Mouse (Mus musculus) hindbrain, embryonic 13.5 days (tissue): ENCODE results near the gene Mtcp1. TPM values are rescaled to one million over a fixed set of nuclear protein-coding genes. Genes with fewer than 3 reads are reported as not detected.

Experiments used
- ATAC-seq: fragments of 200-750 bp; cut with Nextera tagmentation; 2 replicates; pipeline ENCODE4 v1.8.0; 2017; ENCODE audit warnings: moderate TSS enrichment; ENCODE audit not compliant: low FRiP score
- H3K27ac ChIP-seq: fragments of 300-500 bp; sonication (generic); 2 replicates; pipeline ENCODE4 v1.5.1; 2015; ENCODE audit warnings: inconsistent platforms, mild to moderate bottlenecking, moderate library complexity
- H3K27me3 ChIP-seq: fragments of 300-500 bp; sonication (generic); 2 replicates; pipeline ENCODE4 v1.6.1; 2015; ENCODE audit warnings: mild to moderate bottlenecking, inconsistent platforms
- H3K36me3 ChIP-seq: fragments of 300-500 bp; sonication (generic); 2 replicates; pipeline ENCODE4 v1.6.1; 2015; ENCODE audit warnings: mild to moderate bottlenecking, inconsistent platforms
- H3K4me1 ChIP-seq: fragments of 300-500 bp; sonication (generic); replicated peaks from 2 replicates; pipeline ENCODE4 v1.6.1; 2015; ENCODE audit warnings: inconsistent platforms
- H3K4me2 ChIP-seq: fragments of 300-500 bp; sonication (generic); 2 replicates; pipeline ENCODE4 v1.6.1; 2015; ENCODE audit warnings: inconsistent platforms, mild to moderate bottlenecking, moderate library complexity
- H3K4me3 ChIP-seq: fragments of 300-500 bp; sonication (generic); 2 replicates; pipeline ENCODE4 v1.5.1; 2015; ENCODE audit warnings: mild to moderate bottlenecking, inconsistent platforms
- H3K9ac ChIP-seq: fragments of 300-500 bp; sonication (generic); 2 replicates; pipeline ENCODE4 v1.6.1; 2015; ENCODE audit warnings: mild to moderate bottlenecking, inconsistent platforms
- H3K9me3 ChIP-seq: fragments of 300-500 bp; sonication (generic); 2 replicates; pipeline ENCODE4 v1.6.1; 2016; ENCODE audit warnings: inconsistent platforms
- WGBS: fragments of 180-500 bp; shearing (Covaris S2); methylation state at CpG from one replicate; pipeline ENCODE4 v1.1.7; 2015; 5-methylcytosine and 5-hydroxymethylcytosine counted together
- polyA plus RNA-seq: library from polyadenylated mRNA; unstranded; fragments of >200 nt; fragmentation: Nextera tagmentation; extraction: Ambion mirVana; gene quantifications from 2 replicates; pipeline ENCODE4 v1.2.1, GENCODE M21; 2015

Gene Mtcp1
- polyA plus RNA-seq: 7.8 and 8.2 TPM in 2 replicates

GRCm38 (mm10) chrX:75415936-75416785 lies at the start of gene Mtcp1, which contains the start of the genes Cmc4 and Brcc3:
Mtcp1 (minus strand) TSS chrX:75416588.
Cmc4 (minus strand) TSS chrX:75416584.
Brcc3 (plus strand) TSS chrX:75416628.
- 16% methylated on average over 52 of the region's 52 CpGs for WGBS
- peak; percentile 100 for ATAC-seq
- no peaks in the 10 kb centered on the region for H3K9me3 ChIP-seq
- H3K4me1 ChIP-seq: no peaks in the 10 kb centered on the region
- H3K4me3 ChIP-seq: peak within 1 kb of the TSS; percentile 50
- no peaks in the 10 kb centered on the region for H3K36me3 ChIP-seq
- peak within 1 kb of the TSS; percentile 54 for H3K4me2 ChIP-seq
- H3K27ac ChIP-seq: peak within 1 kb of the TSS; percentile 91
- H3K27me3 ChIP-seq: no peaks in the 10 kb centered on the region
- peak within 1 kb of the TSS; percentile 68 for H3K9ac ChIP-seq

- H3K9me3 ChIP-seq: no peaks in the 10 kb centered on the region
- H3K36me3 ChIP-seq: peaks cover 40% of the 10 kb centered on the region
- H3K4me2 ChIP-seq: no peak overlapping the region
- H3K27ac ChIP-seq: no peak overlapping the region
- H3K9ac ChIP-seq: no peak overlapping the region
- H3K4me3 ChIP-seq: no peak overlapping the region
- 95% methylated on average over 1 of the region's 1 CpGs for WGBS
- no peak for ATAC-seq
- H3K27me3 ChIP-seq: no peaks in the 10 kb centered on the region
- no peaks in the 10 kb centered on the region for H3K4me1 ChIP-seq
These were observed 38.2 kb upstream of the Mtcp1 start for GRCm38 (mm10) chrX:75454597-75454996.

GRCm38 (mm10) chrX:75409711-75410110 lies 6.7 kb downstream of the Mtcp1 start:
- Histone ChIP-seq H3K36me3 (no peaks in the 10 kb centered on the region), H3K4me3 (no peak overlapping the region), H3K27ac (no peak overlapping the region), H3K4me1 (no peaks in the 10 kb centered on the region), H3K27me3 (no peaks in the 10 kb centered on the region), H3K9me3 (no peaks in the 10 kb centered on the region), H3K4me2 (no peak overlapping the region), H3K9ac (no peak overlapping the region)
- WGBS: 89% methylated on average over 1 of the region's 1 CpGs
- ATAC-seq: no peak

GRCm38 (mm10) chrX:75403350-75403749 lies 13.0 kb downstream of the Mtcp1 start:
- Histone ChIP-seq H3K4me1 (no peaks in the 10 kb centered on the region), H3K4me3 (no peak overlapping the region), H3K9me3 (no peaks in the 10 kb centered on the region), H3K36me3 (no peaks in the 10 kb centered on the region), H3K27me3 (no peaks in the 10 kb centered on the region), H3K27ac (no peak overlapping the region), H3K4me2 (no peak overlapping the region), H3K9ac (no peak overlapping the region)
- no peak for ATAC-seq

GRCm38 (mm10) chrX:75402668-75403067 lies 13.7 kb downstream of the Mtcp1 start:
- no peak overlapping the region for H3K9ac ChIP-seq
- H3K4me1 ChIP-seq: no peaks in the 10 kb centered on the region
- H3K36me3 ChIP-seq: no peaks in the 10 kb centered on the region
- no peaks in the 10 kb centered on the region for H3K27me3 ChIP-seq
- H3K9me3 ChIP-seq: no peaks in the 10 kb centered on the region
- WGBS: 74% methylated on average over 2 of the region's 2 CpGs
- no peak for ATAC-seq
- no peak overlapping the region for H3K4me2 ChIP-seq
- H3K4me3 ChIP-seq: no peak overlapping the region
- H3K27ac ChIP-seq: no peak overlapping the region

- Histone ChIP-seq H3K4me3 (no peak overlapping the region), H3K36me3 (no peaks in the 10 kb centered on the region), H3K4me1 (no peaks in the 10 kb centered on the region), H3K4me2 (no peak overlapping the region), H3K27ac (no peak overlapping the region), H3K9ac (no peak overlapping the region), H3K9me3 (no peaks in the 10 kb centered on the region), H3K27me3 (no peaks in the 10 kb centered on the region)
- WGBS: 85% methylated on average over 1 of the region's 1 CpGs
- no peak for ATAC-seq
These were observed 16.9 kb downstream of the Mtcp1 start for GRCm38 (mm10) chrX:75399471-75399870.

- peak within 1 kb of the TSS; percentile 53 for H3K4me3 ChIP-seq
- H3K36me3 ChIP-seq: no peaks in the 10 kb centered on the region
- no peaks in the 10 kb centered on the region for H3K27me3 ChIP-seq
- H3K27ac ChIP-seq: peak within 1 kb of the TSS; percentile 79
- 14% methylated on average over 17 of the region's 25 CpGs for WGBS
- H3K9ac ChIP-seq: peak within 1 kb of the TSS; percentile 73
- peak within 1 kb of the TSS; percentile 51 for H3K4me2 ChIP-seq
- ATAC-seq: peak; percentile 99
- H3K4me1 ChIP-seq: no peaks in the 10 kb centered on the region
- no peaks in the 10 kb centered on the region for H3K9me3 ChIP-seq
These were observed 34.1 kb downstream of the Mtcp1 start, which contains the start of the genes Fundc2 and F8 for GRCm38 (mm10) chrX:75382195-75382771. Fundc2 (plus strand) TSS chrX:75382399. F8 (minus strand) TSS chrX:75382615.

- ATAC-seq: peak; percentile 10; the same call in 1 of the 2 replicates
- Histone ChIP-seq H3K36me3 (no peaks in the 10 kb centered on the region), H3K9me3 (no peaks in the 10 kb centered on the region), H3K27ac (no peak overlapping the region), H3K9ac (0 out of 2 replicates have a peak overlapping the region, but pooled peaks have one; percentile 73), H3K4me2 (peak overlapping the region; percentile 51), H3K4me3 (peak overlapping the region; percentile 53), H3K4me1 (no peaks in the 10 kb centered on the region), H3K27me3 (no peaks in the 10 kb centered on the region)
- WGBS: 74% methylated on average over 5 of the region's 5 CpGs
These were observed 34.7 kb downstream of the Mtcp1 start for GRCm38 (mm10) chrX:75381699-75382098.

GRCm38 (mm10) chrX:75381176-75381575 lies 35.2 kb downstream of the Mtcp1 start:
- Histone ChIP-seq H3K4me1 (no peaks in the 10 kb centered on the region), H3K9ac (no peak overlapping the region), H3K4me2 (no peak overlapping the region), H3K36me3 (no peaks in the 10 kb centered on the region), H3K27me3 (no peaks in the 10 kb centered on the region), H3K4me3 (no peak overlapping the region), H3K27ac (no peak overlapping the region), H3K9me3 (no peaks in the 10 kb centered on the region)
- WGBS: 94% methylated on average over 1 of the region's 1 CpGs
- ATAC-seq: no peak

- Histone ChIP-seq H3K9ac (no peak overlapping the region), H3K36me3 (no peaks in the 10 kb centered on the region), H3K9me3 (no peaks in the 10 kb centered on the region), H3K4me2 (no peak overlapping the region), H3K27me3 (no peaks in the 10 kb centered on the region), H3K27ac (no peak overlapping the region), H3K4me1 (no peaks in the 10 kb centered on the region), H3K4me3 (no peak overlapping the region)
- ATAC-seq: no peak
These were observed 39.6 kb downstream of the Mtcp1 start for GRCm38 (mm10) chrX:75376815-75377214.

- ATAC-seq: no peak
- Histone ChIP-seq H3K4me1 (no peaks in the 10 kb centered on the region), H3K36me3 (no peaks in the 10 kb centered on the region), H3K9ac (no peak overlapping the region), H3K9me3 (no peaks in the 10 kb centered on the region), H3K4me2 (no peak overlapping the region), H3K4me3 (no peak overlapping the region), H3K27me3 (no peaks in the 10 kb centered on the region), H3K27ac (no peak overlapping the region)
- 83% methylated on average over 2 of the region's 2 CpGs for WGBS
These were observed 43.5 kb downstream of the Mtcp1 start for GRCm38 (mm10) chrX:75372666-75373425.

- Histone ChIP-seq H3K4me3 (no peak overlapping the region), H3K9ac (no peak overlapping the region), H3K9me3 (no peaks in the 10 kb centered on the region), H3K4me2 (no peak overlapping the region), H3K27me3 (no peaks in the 10 kb centered on the region), H3K27ac (no peak overlapping the region), H3K4me1 (no peaks in the 10 kb centered on the region), H3K36me3 (no peaks in the 10 kb centered on the region)
- no peak for ATAC-seq
These were observed 46.2 kb downstream of the Mtcp1 start for GRCm38 (mm10) chrX:75370197-75370596.
